Mouse (Mus musculus) midbrain, embryonic 11.5 days (tissue): ENCODE measurements around the gene Zbtb32. TPM values are rescaled to one million over a fixed set of nuclear protein-coding genes. Genes with fewer than 3 reads are reported as not detected.

Experiments used
- ATAC-seq: fragments of 200-750 bp; cut with Nextera tagmentation; 2 replicates; pipeline ENCODE4 v1.8.0; 2017; ENCODE audit warnings: moderate TSS enrichment, moderate library complexity; ENCODE audit not compliant: low FRiP score
- DNase-seq: peaks from one replicate; pipeline ENCODE4 v3.0.0; 2015; ENCODE audit warnings: low spot score; ENCODE audit errors: missing footprints
- H3K27ac ChIP-seq: fragments of 300-500 bp; sonication (generic); 2 replicates; pipeline ENCODE4 v1.5.1; 2014; ENCODE audit warnings: low read depth, low read length
- H3K27me3 ChIP-seq: fragments of 300-500 bp; sonication (generic); 2 replicates; pipeline ENCODE4 v1.6.1; 2014; ENCODE audit warnings: mild to moderate bottlenecking, low read length, moderate library complexity, mixed read lengths; ENCODE audit not compliant: control insufficient read depth, insufficient read depth
- H3K36me3 ChIP-seq: fragments of 300-500 bp; sonication (generic); 2 replicates; pipeline ENCODE4 v1.6.1; 2014; ENCODE audit warnings: mild to moderate bottlenecking, low read length, moderate library complexity, mixed read lengths; ENCODE audit not compliant: control insufficient read depth, insufficient read depth
- H3K4me1 ChIP-seq: fragments of 300-500 bp; sonication (generic); 2 replicates; pipeline ENCODE4 v1.6.1; 2014; ENCODE audit warnings: low read length; ENCODE audit not compliant: control insufficient read depth, insufficient read depth
- H3K4me2 ChIP-seq: fragments of 300-500 bp; sonication (generic); 2 replicates; pipeline ENCODE4 v1.6.1; 2014; ENCODE audit warnings: mild to moderate bottlenecking, moderate library complexity
- H3K4me3 ChIP-seq: fragments of 300-500 bp; sonication (generic); 2 replicates; pipeline ENCODE4 v1.5.1; 2014; ENCODE audit warnings: low read depth, low read length
- H3K9ac ChIP-seq: fragments of 300-500 bp; sonication (generic); 2 replicates; pipeline ENCODE4 v1.6.1; 2014; ENCODE audit warnings: low read length
- H3K9me3 ChIP-seq: fragments of 300-500 bp; sonication (generic); 2 replicates; pipeline ENCODE4 v1.6.1; 2016; ENCODE audit warnings: low read length; ENCODE audit not compliant: control insufficient read depth
- WGBS: fragments of 180-500 bp; shearing (Covaris S2); extraction: QIAGEN DNeasy Blood & Tissue Kit; methylation state at CpG from one replicate; pipeline ENCODE4 v1.1.7; 2014; 5-methylcytosine and 5-hydroxymethylcytosine counted together
- microRNA-seq: library from miRNA; unstranded; fragments of <30 nt; microRNA quantifications from one replicate; pipeline ENCODE4, GENCODE M21; 2017
- polyA plus RNA-seq: library from polyadenylated mRNA; unstranded; fragments of >200 nt; fragmentation: Nextera tagmentation; extraction: Ambion mirVana; gene quantifications from 2 replicates; pipeline ENCODE4 v1.2.1, GENCODE M21; 2014

The Zbtb32 gene
- polyA plus RNA-seq, 1 experiment from 2014 or later: 0.25 TPM

- no peaks in the 10 kb centered on the region for H3K9me3 ChIP-seq
- DNase-seq (no peak), ATAC-seq (no peak)
- no peaks in the 10 kb centered on the region; the same call in 1 of the 2 replicates for H3K36me3 ChIP-seq
- H3K4me3 ChIP-seq: no peak overlapping the region
- WGBS: 86% methylated on average over 2 of the region's 2 CpGs
- H3K4me1 ChIP-seq: peaks cover 12% of the 10 kb centered on the region
- H3K27me3 ChIP-seq: no peaks in the 10 kb centered on the region
- H3K4me2 ChIP-seq: no peak overlapping the region
- no peak overlapping the region for H3K27ac ChIP-seq
- H3K9ac ChIP-seq: no peak overlapping the region
Observed at GRCm38 (mm10) chr7:30549880-30550279, 48.8 kb downstream of the Zbtb32 start.

DNA sequence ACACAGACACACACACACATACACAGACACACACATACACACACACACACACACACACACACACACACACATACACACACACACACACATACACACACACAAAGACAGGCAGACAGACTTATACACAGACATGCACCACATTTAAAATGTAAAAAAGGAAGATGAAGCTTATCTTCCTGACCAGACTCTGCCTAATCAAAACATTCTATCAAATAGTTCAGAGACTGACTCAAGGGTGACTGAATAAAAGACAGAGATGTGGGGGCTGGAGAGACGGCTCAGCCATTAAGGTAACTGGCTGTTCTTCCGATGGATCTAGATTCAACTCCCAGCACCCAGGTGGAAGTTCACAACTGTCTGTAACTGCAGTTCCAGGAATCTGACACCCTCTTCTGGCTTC, 54.4 kb downstream of the Zbtb32 start:
- no peaks in the 10 kb centered on the region for H3K9me3 ChIP-seq

DNA sequence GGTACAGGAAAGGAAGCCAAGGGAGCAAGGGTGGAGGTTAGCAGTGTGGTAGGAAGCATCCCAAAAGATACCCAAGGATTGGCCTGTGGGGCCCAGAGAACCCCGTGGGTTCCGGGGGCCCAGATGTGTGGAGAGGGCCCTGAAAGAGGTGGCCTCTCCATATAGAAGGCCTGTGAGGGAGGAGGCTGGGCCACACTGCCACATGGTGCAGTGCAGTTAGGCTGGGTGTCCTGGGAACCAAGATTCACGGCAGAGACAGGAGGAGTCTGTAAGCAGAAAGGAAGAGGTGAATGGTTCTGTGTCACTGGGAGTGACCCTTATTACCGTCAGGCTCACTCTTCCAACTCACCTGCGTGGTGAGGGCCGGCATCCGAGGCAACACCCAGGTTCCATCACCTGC, 58.1 kb downstream of the Zbtb32 start:
- H3K4me3 ChIP-seq: no peak overlapping the region

More for the DNA sequence above, 54.4 kb downstream of the Zbtb32 start:
- no peaks in the 10 kb centered on the region for H3K4me1 ChIP-seq
- ATAC-seq (no peak), DNase-seq (no peak)
- H3K4me3 ChIP-seq: no peak overlapping the region
- H3K4me2 ChIP-seq: no peak overlapping the region
- H3K27me3 ChIP-seq: no peaks in the 10 kb centered on the region
- no peak overlapping the region for H3K27ac ChIP-seq
- H3K36me3 ChIP-seq: peaks cover 2% of the 10 kb centered on the region; the same call in 1 of the 2 replicates
- H3K9ac ChIP-seq: no peak overlapping the region
- 92% methylated on average over 2 of the region's 2 CpGs for WGBS

More for the DNA sequence above, 58.1 kb downstream of the Zbtb32 start:
- ATAC-seq (no peak), DNase-seq (no peak)
- 89% methylated on average over 7 of the region's 7 CpGs for WGBS
- Histone ChIP-seq H3K9ac (no peak overlapping the region), H3K36me3 (peaks cover 3% of the 10 kb centered on the region; the same call in 1 of the 2 replicates), H3K27ac (no peak overlapping the region), H3K4me2 (no peak overlapping the region), H3K9me3 (no peaks in the 10 kb centered on the region), H3K27me3 (no peaks in the 10 kb centered on the region), H3K4me1 (peaks cover 4% of the 10 kb centered on the region)

Small RNAs within 50 kb of the gene (microRNA-seq; reads per million reads assigned to microRNA genes)
- 1.9 reads per million, percentile 3 among the genes with 10 or more reads in this experiment for gene Gm38670
- gene Mir3569: 0.76 reads per million

Other genes with a start within 250 kb of the Zbtb32 start
- gene Lrfn3, start 236.1 kb downstream of the Zbtb32 start, polyA plus RNA-seq: 5.3 and 5.9 TPM in 2 replicates
- gene Tyrobp, start 185.1 kb downstream of the Zbtb32 start, polyA plus RNA-seq: 16.6 and 19.7 TPM in 2 replicates
- 0.43 and 0.45 TPM in 2 replicates for gene Hcst, start 179.1 kb downstream of the Zbtb32 start, polyA plus RNA-seq
- 0.63 and 1.2 TPM in 2 replicates for gene Nfkbid, start 177.2 kb downstream of the Zbtb32 start, polyA plus RNA-seq
- gene Aplp1, start 153.4 kb downstream of the Zbtb32 start, polyA plus RNA-seq: 128 and 134 TPM in 2 replicates
- gene Kirrel2, start 141.2 kb downstream of the Zbtb32 start, polyA plus RNA-seq: 0.58 and 0.61 TPM in 2 replicates
- gene Nphs1, start 140.6 kb downstream of the Zbtb32 start, polyA plus RNA-seq: not detected in 2 replicates
- not detected in 2 replicates for gene Prodh2, start 105.3 kb downstream of the Zbtb32 start, polyA plus RNA-seq
- 32.0 and 41.1 TPM in 2 replicates for gene Arhgap33, start 63.8 kb downstream of the Zbtb32 start, polyA plus RNA-seq
- gene Hspb6, start 46.7 kb downstream of the Zbtb32 start, polyA plus RNA-seq: 4.2 and 4.6 TPM in 2 replicates
- 11.3 and 11.5 TPM in 2 replicates for gene Proser3, start 46.6 kb downstream of the Zbtb32 start, polyA plus RNA-seq
- 48.7 and 49.7 TPM in 2 replicates for gene Lin37, start 39.1 kb downstream of the Zbtb32 start, polyA plus RNA-seq
- gene U2af1l4, start 35.6 kb downstream of the Zbtb32 start, polyA plus RNA-seq: 90.7 and 94.8 TPM in 2 replicates
- 6.9 and 7.5 TPM in 2 replicates for gene Gm49396, start 35.6 kb downstream of the Zbtb32 start, polyA plus RNA-seq
- gene Psenen, start 35.3 kb downstream of the Zbtb32 start, polyA plus RNA-seq: 98.0 and 110 TPM in 2 replicates
- 4.0 and 4.1 TPM in 2 replicates for gene Igflr1, start 33.5 kb downstream of the Zbtb32 start, polyA plus RNA-seq
- 10.3 and 10.7 TPM in 2 replicates for gene Kmt2b, start 10.2 kb downstream of the Zbtb32 start, polyA plus RNA-seq
- 0.67 and 1.0 TPM in 2 replicates for gene Upk1a, start 13.9 kb upstream of the Zbtb32 start, polyA plus RNA-seq
- 791 and 797 TPM in 2 replicates for gene Cox6b1, start 27.2 kb upstream of the Zbtb32 start, polyA plus RNA-seq
- gene Etv2, start 36.9 kb upstream of the Zbtb32 start, polyA plus RNA-seq: not detected in 2 replicates
- 112 and 138 TPM in 2 replicates for gene Rbm42, start 51.4 kb upstream of the Zbtb32 start, polyA plus RNA-seq
- gene Haus5, start 66.1 kb upstream of the Zbtb32 start, polyA plus RNA-seq: 51.0 and 52.4 TPM in 2 replicates
- not detected in 2 replicates for gene Pmis2, start 72.7 kb upstream of the Zbtb32 start, polyA plus RNA-seq
- not detected in 2 replicates for gene 2200002J24Rik, start 100.0 kb upstream of the Zbtb32 start, polyA plus RNA-seq
- 0.70 and 1.1 TPM in 2 replicates for gene Atp4a, start 113.3 kb upstream of the Zbtb32 start, polyA plus RNA-seq
- 140 and 153 TPM in 2 replicates for gene Tmem147, start 130.6 kb upstream of the Zbtb32 start, polyA plus RNA-seq
- gene Gapdhs, start 144.8 kb upstream of the Zbtb32 start, polyA plus RNA-seq: 0.19 and 0.48 TPM in 2 replicates
- gene Sbsn, start 152.6 kb upstream of the Zbtb32 start, polyA plus RNA-seq: 0.54 and 1.1 TPM in 2 replicates
- not detected in 2 replicates for gene Dmkn, start 164.8 kb upstream of the Zbtb32 start, polyA plus RNA-seq
- gene Krtdap, start 189.0 kb upstream of the Zbtb32 start, polyA plus RNA-seq: not detected in 2 replicates
- gene Ffar2, start 224.9 kb upstream of the Zbtb32 start, polyA plus RNA-seq: not detected in 2 replicates